Mouse (Mus musculus): ENCODE measurements at regions not wholly inside any gene's neighbourhood (a gene's known extent, or its start where the extent isn't known, plus 50 kb on each side); places are given as distances from the start of the nearest gene placed in this dataset.

DNA sequence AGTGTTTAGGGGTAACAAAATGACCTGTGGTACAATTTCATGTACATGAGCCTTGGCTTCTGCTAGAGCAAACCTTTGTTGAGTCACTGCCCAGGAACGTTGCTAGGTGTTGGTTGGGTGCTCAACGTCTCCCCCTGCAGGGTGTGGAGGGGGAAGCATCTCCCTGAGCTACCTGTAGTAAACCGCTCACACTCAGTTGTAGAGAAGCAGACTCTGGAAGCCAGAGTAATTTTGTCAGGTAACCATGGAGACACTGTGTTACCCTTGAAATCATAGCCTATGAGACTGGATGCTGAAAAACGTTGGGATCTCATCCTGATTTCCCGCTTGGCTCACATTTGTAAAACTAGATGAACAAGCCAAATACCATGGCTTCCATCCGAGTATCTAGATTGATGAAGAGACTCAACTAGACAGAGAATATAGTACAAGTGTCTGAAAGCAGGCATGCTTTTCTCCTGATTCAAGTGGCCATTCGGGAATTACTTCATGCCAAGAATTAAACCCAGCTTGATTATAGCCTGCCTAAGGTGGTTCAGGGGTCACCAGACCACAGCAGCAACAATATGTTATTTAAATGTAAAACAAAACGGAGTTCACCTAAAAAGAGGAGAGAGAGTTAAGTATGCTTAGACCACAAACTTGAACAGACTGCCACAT is 63.7 kb upstream of the Ctla4 start:
- DNase-seq (ENCODE audit: low read depth), result peak; percentile 92

- no peak for DNase-seq (ENCODE audit: low read depth)
Observed at GRCm38 (mm10) chr1:60824218-60825125, 62.3 kb upstream of the Ctla4 start.

GRCm38 (mm10) chr1:60825256-60826186 is 61.3 kb upstream of the Ctla4 start:
- no peak for DNase-seq (ENCODE audit: low read depth)

GRCm38 (mm10) chr1:60826981-60827380 is 59.8 kb upstream of the Ctla4 start:
- no peak for DNase-seq (ENCODE audit: low read depth)

GRCm38 (mm10) chr1:60828152-60828551 is 58.6 kb upstream of the Ctla4 start:
- DNase-seq (ENCODE audit: low read depth), result no peak

- no peak for DNase-seq (ENCODE audit: low read depth)
Observed at GRCm38 (mm10) chr1:60829849-60830248, 57.0 kb upstream of the Ctla4 start.

- DNase-seq (ENCODE audit: low read depth), result no peak
Observed at GRCm38 (mm10) chr1:60833668-60834067, 53.1 kb upstream of the Ctla4 start.

All from naive thymus-derived CD4-positive, alpha-beta T cell, adult 2 months (primary cell).